Mouse (Mus musculus): ENCODE results near the gene Aph1a.

DNA sequence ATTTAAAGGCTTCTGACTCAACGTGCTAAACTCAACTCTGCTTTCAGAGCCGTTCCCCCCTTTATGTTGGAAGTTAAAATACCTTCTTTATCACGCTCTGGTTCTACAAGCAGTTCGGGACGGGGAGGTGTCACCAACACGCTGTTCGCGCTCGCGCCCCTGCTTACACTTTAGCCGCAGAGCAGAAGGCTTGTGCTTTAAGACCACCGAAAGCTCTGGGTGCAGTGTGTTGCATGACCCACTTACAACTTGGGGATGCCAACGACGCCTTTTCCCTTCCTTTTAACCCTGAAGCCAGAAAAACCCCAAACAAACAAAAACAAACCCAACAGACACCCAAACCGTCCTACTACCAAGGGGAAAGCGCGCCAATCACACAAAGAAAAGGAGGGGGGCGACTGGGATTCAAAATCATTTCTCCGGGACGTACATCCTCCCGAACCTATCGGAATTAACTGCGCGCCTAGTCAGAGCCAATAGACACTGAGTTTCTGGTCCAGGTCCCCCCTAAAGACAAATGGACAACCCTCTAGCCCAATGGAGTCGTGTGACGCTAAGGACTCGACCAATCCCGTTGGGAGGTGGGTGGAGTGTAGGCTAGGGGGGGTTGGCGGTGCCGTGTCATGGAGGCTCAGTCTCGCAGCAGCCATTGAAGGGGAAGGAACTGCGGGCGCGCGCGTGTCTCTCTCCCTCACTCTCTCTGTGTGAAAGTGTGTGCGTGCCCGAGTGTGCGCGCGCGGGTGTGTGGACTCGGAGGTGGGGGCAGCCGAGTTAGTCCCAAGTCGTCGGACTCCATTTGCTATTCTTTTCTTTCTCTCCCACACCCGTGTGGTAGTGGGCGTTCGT, 35.1 kb downstream of the Aph1a start, which contains the start of gene Anp32e:
- TF ChIP-seq CTCF (IDR thresholded peaks at IDR 0.05; ENCODE audit: insufficient read depth, low read length), result no peak
- peak; percentile 92 for TF ChIP-seq POLR2A (IDR thresholded peaks at IDR 0.05; ENCODE audit: borderline replicate concordance, extremely low read depth, low read depth, low read length)

Data from lung, adult 2 months (tissue).